Mouse (Mus musculus): ENCODE data around the gene Podxl. TPM values are rescaled to one million over a fixed set of nuclear protein-coding genes. Genes with fewer than 3 reads are reported as not detected.

Gene Podxl
- polyA plus RNA-seq, 1 experiment from 2014 or later: 9.2 TPM

DNA sequence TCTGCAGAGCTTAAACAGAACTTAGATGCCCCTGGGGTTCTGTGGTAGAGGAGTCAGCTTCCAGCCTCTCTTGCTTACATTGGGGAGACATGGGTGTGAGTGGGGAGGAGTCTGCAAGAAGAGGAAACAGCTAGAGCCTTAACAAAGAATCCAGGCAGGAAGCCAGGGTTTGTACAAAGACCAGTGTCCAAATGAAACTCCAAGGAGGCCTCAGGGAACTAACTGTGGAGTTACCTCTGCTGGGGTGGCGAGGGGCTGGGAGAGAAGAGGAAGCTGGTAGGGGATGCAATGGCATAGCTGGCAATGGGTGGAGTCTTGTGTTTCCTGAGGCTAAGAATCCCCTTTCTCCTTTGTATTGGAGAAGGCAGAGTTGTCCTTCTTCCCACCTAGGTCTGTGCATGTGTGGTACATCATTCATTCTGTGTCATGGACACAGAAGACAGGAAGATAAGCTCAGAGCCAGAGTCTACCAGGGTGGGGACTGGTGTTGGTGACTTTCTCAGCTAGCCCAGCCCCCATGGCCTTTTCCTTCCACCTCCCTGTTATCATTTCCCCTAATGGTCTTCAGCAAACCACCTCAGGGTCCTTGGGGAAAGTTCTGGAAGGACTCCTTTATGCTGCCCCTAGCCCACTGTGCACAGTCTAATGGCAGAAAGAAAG lies 28.9 kb upstream of the Podxl start:
- H3K27me3 ChIP-seq: no peaks in the 10 kb centered on the region
- H3K9me3 ChIP-seq: no peaks in the 10 kb centered on the region
- ATAC-seq (ENCODE audit: insufficient number of reproducible peaks, insufficient read depth, low FRiP score, low TSS enrichment): no peak
- H3K27ac ChIP-seq: no peak overlapping the region
- no peaks in the 10 kb centered on the region for H3K36me3 ChIP-seq
- no peak overlapping the region for H3K9ac ChIP-seq
- peaks cover 9% of the 10 kb centered on the region for H3K4me1 ChIP-seq
- WGBS: 39% methylated on average over 1 of the region's 1 CpGs
- no peak overlapping the region for H3K4me3 ChIP-seq
- H3K4me2 ChIP-seq (replicated peaks): no peak overlapping the region

DNA sequence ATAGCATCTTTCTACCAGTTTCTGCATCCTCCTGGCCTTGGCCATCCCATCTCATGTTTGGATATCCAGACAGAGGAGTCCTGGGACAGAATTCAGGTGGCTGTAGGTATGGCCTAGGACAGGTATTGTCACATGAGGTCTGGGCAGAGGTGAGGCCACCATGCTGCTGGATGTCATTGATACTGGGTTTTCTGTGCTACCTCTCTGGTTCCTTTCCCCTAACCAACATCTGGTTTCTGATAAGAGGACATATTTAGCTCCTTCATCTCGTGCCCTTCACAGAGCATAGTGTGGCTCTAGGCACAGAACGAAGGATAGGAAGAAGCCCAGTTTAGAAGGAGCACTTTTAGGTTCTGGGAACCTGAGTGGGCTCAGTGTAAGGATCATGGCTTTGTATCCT lies 28.3 kb upstream of the Podxl start:
- H3K4me3 ChIP-seq: no peak overlapping the region
- 79% methylated on average over 2 of the region's 2 CpGs for WGBS
- ATAC-seq (ENCODE audit: insufficient number of reproducible peaks, insufficient read depth, low FRiP score, low TSS enrichment): no peak
- no peaks in the 10 kb centered on the region for H3K27me3 ChIP-seq
- no peaks in the 10 kb centered on the region for H3K36me3 ChIP-seq
- H3K4me2 ChIP-seq (replicated peaks): no peak overlapping the region
- peaks cover 8% of the 10 kb centered on the region for H3K4me1 ChIP-seq
- no peak overlapping the region for H3K27ac ChIP-seq
- H3K9me3 ChIP-seq: no peaks in the 10 kb centered on the region
- no peak overlapping the region for H3K9ac ChIP-seq

- no peak overlapping the region for H3K27ac ChIP-seq
- ATAC-seq (ENCODE audit: insufficient number of reproducible peaks, insufficient read depth, low FRiP score, low TSS enrichment): no peak
- no peak overlapping the region for H3K4me2 ChIP-seq (replicated peaks)
- no peaks in the 10 kb centered on the region for H3K9me3 ChIP-seq
- H3K36me3 ChIP-seq: no peaks in the 10 kb centered on the region
- 78% methylated on average over 3 of the region's 3 CpGs for WGBS
- H3K4me1 ChIP-seq: peaks cover 4% of the 10 kb centered on the region
- H3K4me3 ChIP-seq: no peak overlapping the region
- no peaks in the 10 kb centered on the region for H3K27me3 ChIP-seq
- H3K9ac ChIP-seq: no peak overlapping the region
Measured at GRCm38 (mm10) chr6:31591676-31592075, 27.9 kb upstream of the Podxl start.

- ATAC-seq (ENCODE audit: insufficient number of reproducible peaks, insufficient read depth, low FRiP score, low TSS enrichment): no peak
- WGBS: 75% methylated on average over 2 of the region's 2 CpGs
- Histone ChIP-seq H3K4me3 (no peak overlapping the region), H3K9me3 (no peaks in the 10 kb centered on the region), H3K36me3 (no peaks in the 10 kb centered on the region), H3K9ac (no peak overlapping the region), H3K27me3 (no peaks in the 10 kb centered on the region), H3K4me2 (replicated peaks) (no peak overlapping the region), H3K4me1 (no peaks in the 10 kb centered on the region), H3K27ac (no peak overlapping the region)
Measured at GRCm38 (mm10) chr6:31590754-31591153, 27.0 kb upstream of the Podxl start.

- no peaks in the 10 kb centered on the region for H3K9me3 ChIP-seq
- no peaks in the 10 kb centered on the region for H3K4me1 ChIP-seq
- no peak overlapping the region for H3K4me2 ChIP-seq (replicated peaks)
- 77% methylated on average over 3 of the region's 3 CpGs for WGBS
- H3K36me3 ChIP-seq: no peaks in the 10 kb centered on the region
- no peak for ATAC-seq (ENCODE audit: insufficient number of reproducible peaks, insufficient read depth, low FRiP score, low TSS enrichment)
- no peak overlapping the region for H3K4me3 ChIP-seq
- H3K27ac ChIP-seq: no peak overlapping the region
- H3K9ac ChIP-seq: no peak overlapping the region
- H3K27me3 ChIP-seq: no peaks in the 10 kb centered on the region
Measured at GRCm38 (mm10) chr6:31589268-31589667, 25.5 kb upstream of the Podxl start.

DNA sequence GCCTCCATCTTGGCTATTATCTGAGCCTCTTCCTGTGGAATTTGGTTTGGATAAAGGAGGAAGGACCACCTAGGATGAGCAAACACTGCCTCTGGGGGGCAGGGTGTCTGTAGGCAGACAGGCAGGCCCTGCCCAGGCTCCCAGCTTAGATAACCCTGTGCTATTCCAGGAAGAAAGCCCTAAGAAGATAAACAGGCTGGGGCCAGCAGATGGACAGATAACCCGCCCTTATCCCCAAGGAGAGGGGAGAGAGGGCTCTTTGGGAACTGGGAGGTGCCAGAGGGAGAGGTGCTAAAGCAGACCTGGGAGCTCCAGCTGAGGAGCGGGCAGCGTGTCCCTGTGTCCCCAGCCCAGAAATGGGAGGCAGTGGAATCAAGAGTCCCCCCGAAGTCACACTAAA lies 23.9 kb upstream of the Podxl start:
- WGBS: 60% methylated on average over 4 of the region's 4 CpGs
- no peak overlapping the region for H3K27ac ChIP-seq

GRCm38 (mm10) chr6:31586127-31586526 lies 22.3 kb upstream of the Podxl start:
- Histone ChIP-seq H3K4me3 (no peak overlapping the region), H3K27ac (no peak overlapping the region), H3K9me3 (no peaks in the 10 kb centered on the region), H3K4me2 (replicated peaks) (no peak overlapping the region), H3K36me3 (no peaks in the 10 kb centered on the region), H3K27me3 (no peaks in the 10 kb centered on the region), H3K9ac (no peak overlapping the region), H3K4me1 (no peaks in the 10 kb centered on the region)
- WGBS: 87% methylated on average over 2 of the region's 2 CpGs
- no peak for ATAC-seq (ENCODE audit: insufficient number of reproducible peaks, insufficient read depth, low FRiP score, low TSS enrichment)

More for the DNA sequence above, 23.9 kb upstream of the Podxl start:
- no peaks in the 10 kb centered on the region for H3K36me3 ChIP-seq
- H3K4me1 ChIP-seq: no peaks in the 10 kb centered on the region
- H3K4me2 ChIP-seq (replicated peaks): no peak overlapping the region
- H3K27me3 ChIP-seq: no peaks in the 10 kb centered on the region
- H3K9ac ChIP-seq: no peak overlapping the region
- no peak overlapping the region for H3K4me3 ChIP-seq
- H3K9me3 ChIP-seq: no peaks in the 10 kb centered on the region
- ATAC-seq (ENCODE audit: insufficient number of reproducible peaks, insufficient read depth, low FRiP score, low TSS enrichment): no peak

- Histone ChIP-seq H3K27me3 (no peaks in the 10 kb centered on the region), H3K9ac (no peak overlapping the region), H3K36me3 (no peaks in the 10 kb centered on the region), H3K4me2 (replicated peaks) (no peak overlapping the region), H3K9me3 (no peaks in the 10 kb centered on the region), H3K4me1 (no peaks in the 10 kb centered on the region), H3K4me3 (no peak overlapping the region), H3K27ac (no peak overlapping the region)
- 87% methylated on average over 9 of the region's 9 CpGs for WGBS
- no peak for ATAC-seq (ENCODE audit: insufficient number of reproducible peaks, insufficient read depth, low FRiP score, low TSS enrichment)
Measured at GRCm38 (mm10) chr6:31576151-31576550, 12.4 kb upstream of the Podxl start.

- no peaks in the 10 kb centered on the region for H3K4me1 ChIP-seq
- no peak overlapping the region for H3K27ac ChIP-seq
- 58% methylated on average over 4 of the region's 4 CpGs for WGBS
- no peaks in the 10 kb centered on the region for H3K27me3 ChIP-seq
- no peak overlapping the region for H3K4me2 ChIP-seq (replicated peaks)
- H3K4me3 ChIP-seq: no peak overlapping the region
- no peaks in the 10 kb centered on the region for H3K36me3 ChIP-seq
- H3K9me3 ChIP-seq: no peaks in the 10 kb centered on the region
- no peak overlapping the region for H3K9ac ChIP-seq
- ATAC-seq (ENCODE audit: insufficient number of reproducible peaks, insufficient read depth, low FRiP score, low TSS enrichment): no peak
Measured at GRCm38 (mm10) chr6:31575063-31575462, 11.3 kb upstream of the Podxl start.

DNA sequence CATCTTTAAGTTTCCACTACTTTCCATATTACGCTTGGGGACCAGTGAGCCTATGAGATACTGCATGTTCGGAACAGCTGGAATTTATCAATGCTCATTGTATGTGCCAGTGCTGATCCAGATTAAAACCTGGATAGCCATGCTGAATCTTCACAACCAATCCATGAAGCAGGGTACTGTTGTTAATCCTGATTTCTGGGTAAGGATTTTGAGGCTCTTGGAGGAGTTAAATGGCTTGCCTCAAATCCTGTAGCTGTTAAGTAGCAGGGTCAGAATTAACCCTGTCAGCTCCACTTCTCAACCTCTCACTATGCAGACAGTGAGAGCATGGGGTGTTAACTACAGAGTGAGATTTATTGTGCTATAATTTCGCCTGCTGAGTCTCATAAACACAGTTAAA lies 7.7 kb upstream of the Podxl start:
- ATAC-seq (ENCODE audit: insufficient number of reproducible peaks, insufficient read depth, low FRiP score, low TSS enrichment): no peak
- H3K27me3 ChIP-seq: peaks cover 26% of the 10 kb centered on the region
- no peaks in the 10 kb centered on the region for H3K36me3 ChIP-seq

GRCm38 (mm10) chr6:31568070-31568595 lies 4.4 kb upstream of the Podxl start:
- ATAC-seq (ENCODE audit: insufficient number of reproducible peaks, insufficient read depth, low FRiP score, low TSS enrichment): no peak
- WGBS: 18% methylated on average over 7 of the region's 7 CpGs
- peaks cover 45% of the 10 kb centered on the region for H3K27me3 ChIP-seq

More for the DNA sequence above, 7.7 kb upstream of the Podxl start:
- no peak overlapping the region for H3K4me2 ChIP-seq (replicated peaks)
- WGBS: 75% methylated on average over 3 of the region's 3 CpGs
- no peaks in the 10 kb centered on the region for H3K9me3 ChIP-seq
- no peak overlapping the region for H3K9ac ChIP-seq
- H3K27ac ChIP-seq: no peak overlapping the region
- 0 out of 2 replicates have a peak, but pooled peaks cover 3% of the 10 kb centered on the region for H3K4me1 ChIP-seq
- no peak overlapping the region for H3K4me3 ChIP-seq

GRCm38 (mm10) chr6:31567200-31567599 lies 3.4 kb upstream of the Podxl start:
- Histone ChIP-seq H3K27ac (no peak overlapping the region), H3K9me3 (no peaks in the 10 kb centered on the region), H3K4me3 (no peak overlapping the region), H3K36me3 (no peaks in the 10 kb centered on the region), H3K27me3 (peaks cover 55% of the 10 kb centered on the region), H3K4me1 (peaks cover 19% of the 10 kb centered on the region; the same call in 1 of the 2 replicates), H3K4me2 (replicated peaks) (no peak overlapping the region), H3K9ac (no peak overlapping the region)
- 25% methylated on average over 7 of the region's 7 CpGs for WGBS
- ATAC-seq (ENCODE audit: insufficient number of reproducible peaks, insufficient read depth, low FRiP score, low TSS enrichment): no peak

More at GRCm38 (mm10) chr6:31568070-31568595, 4.4 kb upstream of the Podxl start:
- no peaks in the 10 kb centered on the region for H3K9me3 ChIP-seq
- peaks cover 13% of the 10 kb centered on the region; the same call in 1 of the 2 replicates for H3K4me1 ChIP-seq
- H3K4me2 ChIP-seq (replicated peaks): no peak overlapping the region
- H3K9ac ChIP-seq: no peak overlapping the region
- no peak overlapping the region for H3K4me3 ChIP-seq
- H3K36me3 ChIP-seq: no peaks in the 10 kb centered on the region
- H3K27ac ChIP-seq: no peak overlapping the region
